Mouse (Mus musculus) hindbrain, embryonic 16.5 days (tissue): ENCODE measurements around the gene Gm20481. TPM values are rescaled to one million over a fixed set of nuclear protein-coding genes. Genes with fewer than 3 reads are reported as not detected.
A peak's percentile ranks its signal among the peaks of the same experiment; 100 is the strongest.
"Not testable (repeated sequence)": the region's sequence is repeated elsewhere in the genome, so short reads cannot be mapped to it uniquely, and the experiment has no call there.

Experiments
- ATAC-seq: fragments of 200-750 bp; cut with Nextera tagmentation; 2 replicates; pipeline ENCODE4 v1.8.0; 2017; ENCODE audit warnings: moderate TSS enrichment, moderate library complexity
- H3K27ac ChIP-seq: fragments of 300-500 bp; sonication (generic); 2 replicates; pipeline ENCODE4 v1.5.1; 2014; ENCODE audit warnings: low read depth, mild to moderate bottlenecking, control low read depth, low read length, moderate library complexity
- H3K27me3 ChIP-seq: fragments of 300-500 bp; sonication (generic); replicated peaks from 2 replicates; pipeline ENCODE4 v1.6.1; 2014; ENCODE audit warnings: low read length; ENCODE audit not compliant: control insufficient read depth, insufficient read depth
- H3K36me3 ChIP-seq: fragments of 300-500 bp; sonication (generic); 2 replicates; pipeline ENCODE4 v1.6.1; 2014; ENCODE audit warnings: mild to moderate bottlenecking, low read length, moderate library complexity, mixed read lengths; ENCODE audit not compliant: control insufficient read depth, insufficient read depth
- H3K4me1 ChIP-seq: fragments of 300-500 bp; sonication (generic); 2 replicates; pipeline ENCODE4 v1.6.1; 2014; ENCODE audit warnings: low read depth, low read length; ENCODE audit not compliant: control insufficient read depth, insufficient read depth
- H3K4me2 ChIP-seq: fragments of 300-500 bp; sonication (generic); 2 replicates; pipeline ENCODE4 v1.6.1; 2014; ENCODE audit warnings: mild to moderate bottlenecking, low read length, control low read depth, moderate library complexity
- H3K4me3 ChIP-seq: fragments of 300-500 bp; sonication (generic); 2 replicates; pipeline ENCODE4 v1.5.1; 2014; ENCODE audit warnings: mild to moderate bottlenecking, low read length, control low read depth, moderate library complexity
- H3K9ac ChIP-seq: fragments of 300-500 bp; sonication (generic); 2 replicates; pipeline ENCODE4 v1.6.1; 2014; ENCODE audit warnings: low read depth, mild to moderate bottlenecking, control low read depth, low read length, moderate library complexity
- H3K9me3 ChIP-seq: fragments of 300-500 bp; sonication (generic); 2 replicates; pipeline ENCODE4 v1.6.1; 2014; ENCODE audit warnings: mild to moderate bottlenecking, low read length, moderate library complexity; ENCODE audit not compliant: control insufficient read depth
- WGBS: fragments of 180-500 bp; shearing (Covaris S2); extraction: QIAGEN DNeasy Blood & Tissue Kit; methylation state at CpG from one replicate; pipeline ENCODE4 v1.1.7; 2014; 5-methylcytosine and 5-hydroxymethylcytosine counted together
- polyA plus RNA-seq: library from polyadenylated mRNA; unstranded; fragments of >200 nt; fragmentation: Nextera tagmentation; extraction: Ambion mirVana; gene quantifications from 2 replicates; pipeline ENCODE4 v1.2.1, GENCODE M21; 2015

The Gm20481 gene
- polyA plus RNA-seq, result not detected in 2 replicates

GRCm38 (mm10) chr17:34969822-34970221, at the start of gene Gm20481:
TSS of gene Gm20481 (plus strand) at chr17:34969912.
- H3K9ac ChIP-seq, H3K4me3 ChIP-seq, H3K36me3 ChIP-seq, H3K27ac ChIP-seq, ATAC-seq, H3K9me3 ChIP-seq, H3K4me2 ChIP-seq, H3K4me1 ChIP-seq: not testable (repeated sequence)
- peaks cover 21% of the 10 kb centered on the region for H3K27me3 ChIP-seq
- WGBS, result 67% methylated on average over 6 of the region's 11 CpGs

GRCm38 (mm10) chr17:34922939-34923338, 46.8 kb upstream of the Gm20481 start:
- Histone ChIP-seq H3K4me2 (no peak overlapping the region), H3K27ac (no peak overlapping the region), H3K36me3 (no peaks in the 10 kb centered on the region), H3K27me3 (no peaks in the 10 kb centered on the region), H3K4me1 (no peaks in the 10 kb centered on the region), H3K4me3 (no peak overlapping the region), H3K9ac (no peak overlapping the region), H3K9me3 (no peaks in the 10 kb centered on the region)
- 48% methylated on average over 6 of the region's 6 CpGs for WGBS
- ATAC-seq, result no peak

- no peaks in the 10 kb centered on the region for H3K4me1 ChIP-seq
- no peak overlapping the region for H3K4me3 ChIP-seq
- H3K27me3 ChIP-seq, result no peaks in the 10 kb centered on the region
- H3K4me2 ChIP-seq, result no peak overlapping the region
- H3K9me3 ChIP-seq, result no peaks in the 10 kb centered on the region
- ATAC-seq, result no peak
- WGBS, result 71% methylated on average over 4 of the region's 5 CpGs
- H3K9ac ChIP-seq, result no peak overlapping the region
- no peaks in the 10 kb centered on the region for H3K36me3 ChIP-seq
- no peak overlapping the region for H3K27ac ChIP-seq
Measured at GRCm38 (mm10) chr17:34924258-34924657, 45.5 kb upstream of the Gm20481 start.

GRCm38 (mm10) chr17:34927306-34928019, 42.2 kb upstream of the Gm20481 start:
- Histone ChIP-seq H3K4me3 (no peak overlapping the region), H3K4me1 (peaks cover 6% of the 10 kb centered on the region), H3K36me3 (no peaks in the 10 kb centered on the region), H3K9me3 (no peaks in the 10 kb centered on the region), H3K4me2 (no peak overlapping the region), H3K27ac (no peak overlapping the region), H3K27me3 (no peaks in the 10 kb centered on the region), H3K9ac (no peak overlapping the region)
- WGBS, result 87% methylated on average over 18 of the region's 18 CpGs
- ATAC-seq, result no peak

GRCm38 (mm10) chr17:34928841-34929240, 40.9 kb upstream of the Gm20481 start:
- no peaks in the 10 kb centered on the region for H3K9me3 ChIP-seq
- no peak overlapping the region for H3K9ac ChIP-seq
- peaks cover 7% of the 10 kb centered on the region for H3K4me1 ChIP-seq
- H3K4me3 ChIP-seq, result no peak overlapping the region
- H3K4me2 ChIP-seq, result no peak overlapping the region
- H3K27me3 ChIP-seq, result no peaks in the 10 kb centered on the region
- H3K36me3 ChIP-seq, result no peaks in the 10 kb centered on the region
- ATAC-seq, result no peak
- WGBS, result 81% methylated on average over 4 of the region's 4 CpGs
- no peak overlapping the region for H3K27ac ChIP-seq

GRCm38 (mm10) chr17:34931061-34931734, 38.5 kb upstream of the Gm20481 start, which contains the start of gene Neu1:
TSS of gene Neu1 (plus strand) at chr17:34931253.
- Histone ChIP-seq H3K27me3 (no peaks in the 10 kb centered on the region), H3K4me1 (peaks cover 7% of the 10 kb centered on the region), H3K4me2 (peak within 1 kb of the TSS; percentile 92), H3K9me3 (no peaks in the 10 kb centered on the region), H3K27ac (peak within 1 kb of the TSS; percentile 73), H3K36me3 (no peaks in the 10 kb centered on the region; the same call in 1 of the 2 replicates), H3K9ac (peak within 1 kb of the TSS; percentile 87), H3K4me3 (peak within 1 kb of the TSS; percentile 78)
- ATAC-seq, result peak; percentile 98
- WGBS, result 0% methylated on average over 36 of the region's 38 CpGs

GRCm38 (mm10) chr17:34931735-34932098, 38.0 kb upstream of the Gm20481 start:
- Histone ChIP-seq H3K4me2 (peak overlapping the region; percentile 92), H3K27me3 (no peaks in the 10 kb centered on the region), H3K9me3 (no peaks in the 10 kb centered on the region), H3K4me1 (peaks cover 7% of the 10 kb centered on the region), H3K9ac (peak overlapping the region; percentile 87), H3K4me3 (peak overlapping the region; percentile 78), H3K27ac (peak overlapping the region; percentile 73), H3K36me3 (no peaks in the 10 kb centered on the region; the same call in 1 of the 2 replicates)
- WGBS, result 8% methylated on average over 14 of the region's 14 CpGs
- peak; percentile 48 for ATAC-seq

- H3K4me3 ChIP-seq, result peak overlapping the region; percentile 78
- peak overlapping the region; percentile 92 for H3K4me2 ChIP-seq
- peak overlapping the region; percentile 87 for H3K9ac ChIP-seq
- no peaks in the 10 kb centered on the region; the same call in 1 of the 2 replicates for H3K36me3 ChIP-seq
- peaks cover 7% of the 10 kb centered on the region for H3K4me1 ChIP-seq
- no peaks in the 10 kb centered on the region for H3K9me3 ChIP-seq
- no peak for ATAC-seq
- no peaks in the 10 kb centered on the region for H3K27me3 ChIP-seq
- H3K27ac ChIP-seq, result no peak overlapping the region
- WGBS, result 85% methylated on average over 8 of the region's 8 CpGs
Measured at GRCm38 (mm10) chr17:34932287-34932686, 37.4 kb upstream of the Gm20481 start.

- ATAC-seq, result no peak
- H3K36me3 ChIP-seq, result no peaks in the 10 kb centered on the region; the same call in 1 of the 2 replicates
- peaks cover 7% of the 10 kb centered on the region for H3K4me1 ChIP-seq
- H3K27ac ChIP-seq, result no peak overlapping the region
- WGBS, result 75% methylated on average over 24 of the region's 24 CpGs
- H3K9ac ChIP-seq, result no peak overlapping the region
- no peak overlapping the region for H3K4me2 ChIP-seq
- no peaks in the 10 kb centered on the region for H3K9me3 ChIP-seq
- H3K27me3 ChIP-seq, result no peaks in the 10 kb centered on the region
- no peak overlapping the region for H3K4me3 ChIP-seq
Measured at GRCm38 (mm10) chr17:34934031-34934430, 35.7 kb upstream of the Gm20481 start.
